Mouse (Mus musculus): ENCODE data around the gene Slc4a3.

DNA sequence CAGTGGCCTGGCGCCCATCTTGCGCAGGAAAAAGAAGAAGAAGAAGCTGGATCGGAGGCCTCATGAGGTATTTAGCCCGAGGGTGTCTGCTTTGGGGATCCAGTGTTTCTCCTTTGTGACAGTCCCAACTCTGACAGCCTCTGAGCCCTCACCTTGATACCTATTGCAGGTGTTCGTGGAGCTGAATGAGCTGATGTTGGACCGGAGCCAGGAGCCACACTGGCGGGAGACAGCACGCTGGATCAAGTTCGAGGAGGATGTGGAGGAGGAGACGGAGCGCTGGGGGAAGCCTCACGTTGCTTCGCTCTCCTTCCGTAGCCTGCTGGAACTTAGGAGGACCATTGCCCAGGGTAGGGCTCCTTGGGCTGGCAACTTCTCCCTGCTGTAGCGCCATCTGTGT is 4.5 kb downstream of the Slc4a3 start:
- TF ChIP-seq CTCF (IDR thresholded peaks at IDR 0.05; ENCODE audit: borderline replicate concordance, control insufficient read depth, extremely low read depth, insufficient read depth, low read length, poor library complexity) (no peak), POLR2A (IDR thresholded peaks at IDR 0.05; ENCODE audit: control insufficient read depth, extremely low read depth, insufficient read depth, low read length, poor library complexity) (no peak)

All from thymus, adult 2 months (tissue).